Mouse (Mus musculus) macrophage (primary cell): ENCODE results near the gene Tmem132a. TPM values are rescaled to one million over a fixed set of nuclear protein-coding genes. Genes with fewer than 3 reads are reported as not detected.
A peak's percentile ranks its signal among the peaks of the same experiment; 100 is the strongest.

Experiments
- H3K27ac ChIP-seq: fragments of 350-480 bp; formaldehyde crosslinking; 2 replicates; pipeline ENCODE4 v1.9.0; 2021
- H3K36me3 ChIP-seq: fragments of 350-480 bp; formaldehyde crosslinking; 2 replicates; pipeline ENCODE4 v1.9.0; 2021; ENCODE audit errors: inconsistent target
- H3K4me3 ChIP-seq: fragments of 350-480 bp; formaldehyde crosslinking; 2 replicates; pipeline ENCODE4 v1.9.0; 2021; ENCODE audit errors: inconsistent target
- H3K79me2 ChIP-seq: fragments of 350-480 bp; formaldehyde crosslinking; 2 replicates; pipeline ENCODE4 v1.9.0; 2021; ENCODE audit errors: inconsistent target
- WGBS: methylation state at CpG from one replicate; pipeline ENCODE4 v1.1.7; 2026; ENCODE audit warnings: inconsistent platforms; ENCODE audit not compliant: missing documents; 5-methylcytosine and 5-hydroxymethylcytosine counted together
- polyA plus RNA-seq: library from polyadenylated mRNA; stranded (reverse); fragments of 250-400 nt; gene quantifications from 3 replicates; pipeline ENCODE4 v1.2.4, GENCODE M21; 2018; ENCODE audit warnings: inconsistent platforms

The Tmem132a gene
- polyA plus RNA-seq, 1 experiment from 2014 or later, result 22.3 TPM

- peak overlapping the region; percentile 65 for H3K27ac ChIP-seq
Observed at GRCm38 (mm10) chr19:10895708-10896107, 26.0 kb upstream of the Tmem132a start.

GRCm38 (mm10) chr19:10895016-10895528 lies 25.3 kb upstream of the Tmem132a start, which contains the start of gene Prpf19:
Gene Prpf19 (plus strand): TSS chr19:10895231.
- H3K79me2 ChIP-seq, result peaks cover 37% of the 10 kb centered on the region
- H3K27ac ChIP-seq, result peak within 1 kb of the TSS; percentile 65
- H3K36me3 ChIP-seq, result peaks cover 25% of the 10 kb centered on the region; the same call in 1 of the 2 replicates
- WGBS, result under 1% methylated on average over 39 of the region's 43 CpGs
- H3K4me3 ChIP-seq, result peak within 1 kb of the TSS; percentile 92

More at GRCm38 (mm10) chr19:10895708-10896107, 26.0 kb upstream of the Tmem132a start:
- H3K4me3 ChIP-seq, result peak overlapping the region; percentile 92
- WGBS, result 1% methylated on average over 16 of the region's 16 CpGs
- peaks cover 31% of the 10 kb centered on the region for H3K36me3 ChIP-seq
- H3K79me2 ChIP-seq, result peaks cover 37% of the 10 kb centered on the region

- H3K36me3 ChIP-seq, result no peaks in the 10 kb centered on the region
- 93% methylated on average over 3 of the region's 3 CpGs for WGBS
- H3K79me2 ChIP-seq, result peaks cover 18% of the 10 kb centered on the region
- no peak overlapping the region for H3K4me3 ChIP-seq
- no peak overlapping the region for H3K27ac ChIP-seq
Observed at GRCm38 (mm10) chr19:10892201-10892600, 22.5 kb upstream of the Tmem132a start.

GRCm38 (mm10) chr19:10881426-10882154 lies 11.8 kb upstream of the Tmem132a start, which contains the start of gene Tmem109:
Gene Tmem109 (minus strand): TSS chr19:10882001.
- Histone ChIP-seq H3K27ac (peak within 1 kb of the TSS; percentile 82), H3K4me3 (peak within 1 kb of the TSS; percentile 64), H3K36me3 (no peaks in the 10 kb centered on the region), H3K79me2 (peaks cover 32% of the 10 kb centered on the region)
- WGBS, result under 1% methylated on average over 48 of the region's 49 CpGs

GRCm38 (mm10) chr19:10880975-10881425 lies 11.3 kb upstream of the Tmem132a start:
- Histone ChIP-seq H3K27ac (peak overlapping the region; percentile 82), H3K36me3 (no peaks in the 10 kb centered on the region), H3K79me2 (peaks cover 38% of the 10 kb centered on the region), H3K4me3 (peak overlapping the region; percentile 64)
- 10% methylated on average over 13 of the region's 14 CpGs for WGBS

- peak overlapping the region; percentile 82 for H3K27ac ChIP-seq
- H3K4me3 ChIP-seq, result peak overlapping the region; percentile 64
- H3K36me3 ChIP-seq, result no peaks in the 10 kb centered on the region
- peaks cover 45% of the 10 kb centered on the region for H3K79me2 ChIP-seq
- WGBS, result 18% methylated on average over 6 of the region's 7 CpGs
Observed at GRCm38 (mm10) chr19:10880085-10880974, 10.6 kb upstream of the Tmem132a start.

- no peak overlapping the region for H3K4me3 ChIP-seq
- WGBS, result 97% methylated on average over 7 of the region's 7 CpGs
- peaks cover 9% of the 10 kb centered on the region; the same call in 1 of the 2 replicates for H3K36me3 ChIP-seq
- H3K27ac ChIP-seq, result no peak overlapping the region
- H3K79me2 ChIP-seq, result peaks cover 48% of the 10 kb centered on the region
Observed at GRCm38 (mm10) chr19:10878201-10878837, 8.6 kb upstream of the Tmem132a start.

GRCm38 (mm10) chr19:10871328-10871961 lies 1.7 kb upstream of the Tmem132a start:
- Histone ChIP-seq H3K27ac (no peak overlapping the region), H3K79me2 (peaks cover 15% of the 10 kb centered on the region; the same call in 1 of the 2 replicates), H3K36me3 (peaks cover 27% of the 10 kb centered on the region; the same call in 1 of the 2 replicates), H3K4me3 (no peak overlapping the region)
- WGBS, result 95% methylated on average over 14 of the region's 14 CpGs

GRCm38 (mm10) chr19:10870676-10871075 lies 936 bp upstream of the Tmem132a start:
- H3K27ac ChIP-seq, result no peak overlapping the region
- no peak overlapping the region for H3K4me3 ChIP-seq
- WGBS, result 100% methylated on average over 3 of the region's 3 CpGs
- H3K36me3 ChIP-seq, result peaks cover 27% of the 10 kb centered on the region; the same call in 1 of the 2 replicates
- H3K79me2 ChIP-seq, result peaks cover 7% of the 10 kb centered on the region; the same call in 1 of the 2 replicates

GRCm38 (mm10) chr19:10869241-10869885 lies 377 bp downstream of the Tmem132a start:
- 3% methylated on average over 43 of the region's 43 CpGs for WGBS

GRCm38 (mm10) chr19:10868623-10869141 lies 1.1 kb downstream of the Tmem132a start:
- Histone ChIP-seq H3K27ac (no peak overlapping the region), H3K79me2 (no peaks in the 10 kb centered on the region), H3K36me3 (peaks cover 22% of the 10 kb centered on the region; the same call in 1 of the 2 replicates), H3K4me3 (peak overlapping the region; percentile 25)
- 10% methylated on average over 17 of the region's 17 CpGs for WGBS

More at GRCm38 (mm10) chr19:10869241-10869885, 377 bp downstream of the Tmem132a start:
- peaks cover 27% of the 10 kb centered on the region; the same call in 1 of the 2 replicates for H3K36me3 ChIP-seq
- no peaks in the 10 kb centered on the region for H3K79me2 ChIP-seq
- H3K4me3 ChIP-seq, result peak overlapping the region; percentile 25
- H3K27ac ChIP-seq, result no peak overlapping the region

GRCm38 (mm10) chr19:10867946-10868622 lies 1.7 kb downstream of the Tmem132a start:
- H3K4me3 ChIP-seq, result no peak overlapping the region
- H3K36me3 ChIP-seq, result peaks cover 16% of the 10 kb centered on the region; the same call in 1 of the 2 replicates
- WGBS, result 66% methylated on average over 5 of the region's 5 CpGs
- H3K79me2 ChIP-seq, result no peaks in the 10 kb centered on the region
- no peak overlapping the region for H3K27ac ChIP-seq
